Mouse (Mus musculus): ENCODE results near the gene Zdhhc19.

Gene Zdhhc19

GRCm38 (mm10) chr16:32551346-32551747 lies 55.3 kb downstream of the Zdhhc19 start:
- DNase-seq, result no peak

GRCm38 (mm10) chr16:32555588-32555987 lies 59.5 kb downstream of the Zdhhc19 start:
- DNase-seq, result no peak

GRCm38 (mm10) chr16:32559493-32559892 lies 63.4 kb downstream of the Zdhhc19 start:
- DNase-seq, result no peak

- DNase-seq, result no peak
These were observed 67.2 kb downstream of the Zdhhc19 start for GRCm38 (mm10) chr16:32563056-32563793.

- no peak for DNase-seq
These were observed 71.2 kb downstream of the Zdhhc19 start for GRCm38 (mm10) chr16:32567282-32567681.

GRCm38 (mm10) chr16:32568401-32568800 lies 72.3 kb downstream of the Zdhhc19 start:
- DNase-seq, result no peak

- DNase-seq, result no peak
These were observed 74.0 kb downstream of the Zdhhc19 start for GRCm38 (mm10) chr16:32570042-32570441.

GRCm38 (mm10) chr16:32572528-32572927 lies 76.5 kb downstream of the Zdhhc19 start:
- no peak for DNase-seq

- no peak for DNase-seq
These were observed 90.4 kb downstream of the Zdhhc19 start for GRCm38 (mm10) chr16:32586482-32586881.

- DNase-seq, result no peak
These were observed 92.5 kb downstream of the Zdhhc19 start for GRCm38 (mm10) chr16:32588568-32588967.

GRCm38 (mm10) chr16:32591521-32591920 lies 95.5 kb downstream of the Zdhhc19 start:
- DNase-seq, result no peak

- DNase-seq, result no peak
These were observed 97.3 kb downstream of the Zdhhc19 start for GRCm38 (mm10) chr16:32593283-32593805.

GRCm38 (mm10) chr16:32593916-32594315 lies 97.9 kb downstream of the Zdhhc19 start:
- no peak for DNase-seq

GRCm38 (mm10) chr16:32594701-32595100 lies 98.6 kb downstream of the Zdhhc19 start:
- no peak for DNase-seq

- no peak for DNase-seq
These were observed 99.2 kb downstream of the Zdhhc19 start for GRCm38 (mm10) chr16:32595142-32595855.

- DNase-seq, result peak; percentile 24
These were observed 101.9 kb downstream of the Zdhhc19 start for GRCm38 (mm10) chr16:32597909-32598381.

GRCm38 (mm10) chr16:32599151-32599550 lies 103.1 kb downstream of the Zdhhc19 start:
- no peak for DNase-seq

GRCm38 (mm10) chr16:32602193-32602685 lies 106.2 kb downstream of the Zdhhc19 start:
- no peak for DNase-seq

GRCm38 (mm10) chr16:32607562-32608343 lies 111.7 kb downstream of the Zdhhc19 start:
- DNase-seq, result no peak

- DNase-seq, result no peak
These were observed 112.3 kb downstream of the Zdhhc19 start for GRCm38 (mm10) chr16:32608344-32608711.

- peak; percentile 99 for DNase-seq
These were observed 112.8 kb downstream of the Zdhhc19 start, which contains the start of gene Tfrc for GRCm38 (mm10) chr16:32608712-32609400. Gene Tfrc, plus strand, starts transcription at chr16:32608920.

- no peak for DNase-seq
These were observed 113.3 kb downstream of the Zdhhc19 start for GRCm38 (mm10) chr16:32609401-32609779.

All from cerebellum, adult 9-11 months (tissue).